11 mouse cellular contexts compared by ENCODE assay signal in the genomic region with DNA sequence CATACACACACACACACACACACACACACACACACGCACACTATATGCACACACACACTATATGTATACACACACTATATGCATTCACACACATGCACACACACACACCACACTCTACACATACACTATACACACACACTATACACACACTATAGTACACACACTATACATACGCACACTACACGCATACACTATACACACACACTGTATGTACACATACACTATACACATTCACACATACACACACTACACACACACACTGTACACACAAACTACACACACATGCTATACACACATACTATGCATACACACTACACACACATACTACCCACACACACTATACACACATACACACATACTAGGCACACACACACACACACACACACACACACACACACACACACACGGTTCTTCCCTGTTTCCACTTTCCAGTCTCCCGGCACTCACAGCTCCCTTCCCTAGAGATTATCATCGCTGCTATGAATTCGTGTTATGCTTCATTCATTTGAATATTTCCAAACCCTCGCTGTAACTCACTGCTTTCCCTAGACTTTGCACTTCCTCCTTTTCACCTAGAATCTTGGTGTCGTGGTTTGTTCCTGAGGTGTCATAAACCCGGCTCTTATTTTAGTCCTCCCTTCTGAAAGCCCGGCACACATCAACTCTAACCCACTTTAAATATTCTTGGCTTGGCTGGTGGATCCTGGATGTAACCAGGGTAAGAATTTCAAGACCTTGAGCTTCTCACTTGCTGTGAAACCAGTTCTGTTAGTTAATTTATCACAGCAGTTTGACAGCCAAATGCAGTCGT. TPM values are rescaled to one million over a fixed set of nuclear protein-coding genes. Genes with fewer than 3 reads are reported as not detected.
A peak's percentile ranks its signal among the peaks of the same experiment; 100 is the strongest.
DNase-seq lines count a peak whose midpoint lies in the region; ATAC-seq and TF ChIP-seq lines count a peak whose summit lies in the region.
"Had no signal": no experiment of that assay in that cellular context is flagged by ENCODE, and none has a peak within 500 bp of the region (broad histone marks: within the 10 kb centered on the region; RNA-seq: fewer than 3 reads in every experiment).

No protein-coding gene starts in this region.

- no peaks in the 10 kb centered on the region for H3K27me3 ChIP-seq in heart, embryonic 11.5 days (ENCODE audit: control insufficient read depth, insufficient read depth, low read length)
- H3K27me3 ChIP-seq in kidney, embryonic 16.5 days (ENCODE audit: insufficient read depth, low read length): no peaks in the 10 kb centered on the region
- H3K27me3 ChIP-seq in cerebellum, adult 2 months (ENCODE audit: control insufficient read depth, insufficient read depth, low read length): no peaks in the 10 kb centered on the region

- peaks cover 44% of the 10 kb centered on the region for H3K4me1 ChIP-seq in heart, embryonic 11.5 days (ENCODE audit: control insufficient read depth, insufficient read depth, low read length)
- H3K4me1 ChIP-seq in kidney, embryonic 16.5 days (ENCODE audit: insufficient read depth, low read length): peaks cover 62% of the 10 kb centered on the region
- no peaks in the 10 kb centered on the region; the same call in 1 of the 2 replicates for H3K4me1 ChIP-seq in cerebellum, adult 2 months (ENCODE audit: control insufficient read depth, insufficient read depth, low read length)

- 0 out of 2 replicates have a peak overlapping the region, but pooled peaks have one; percentile 6 for H3K27ac ChIP-seq in heart, embryonic 11.5 days (ENCODE audit: low read depth, low read length)
- peak overlapping the region; percentile 75 for H3K27ac ChIP-seq in kidney, embryonic 16.5 days (ENCODE audit: low read length)
- H3K27ac ChIP-seq in cerebellum, adult 2 months (ENCODE audit: insufficient read depth, low read length): no peak overlapping the region

- no peak for DNase-seq in heart, adult 11 months
- DNase-seq in urinary bladder, postnatal 14 days (ENCODE audit: low spot score): peak; percentile 30
- DNase-seq in urinary bladder, adult 2 months (ENCODE audit: low spot score): no peak
- DNase-seq in adrenal gland, adult 2 months: no peak
- no peak for DNase-seq in cerebellum, adult 2 months
- DNase-seq in lung, postnatal 10 days: no peak
- DNase-seq: lung, postnatal 4 days; thymus, adult 18-20 months had no signal

- no peaks in the 10 kb centered on the region for H3K36me3 ChIP-seq in heart, embryonic 11.5 days (ENCODE audit: control insufficient read depth, insufficient read depth, low read length)
- no peaks in the 10 kb centered on the region for H3K36me3 ChIP-seq in kidney, embryonic 16.5 days (ENCODE audit: insufficient read depth, low read length)
- H3K36me3 ChIP-seq: G1E had no signal

- no peak overlapping the region; the same call in 1 of the 2 replicates for H3K4me2 ChIP-seq in heart, embryonic 11.5 days
- peak overlapping the region; percentile 26 for H3K4me2 ChIP-seq in kidney, embryonic 16.5 days (replicated peaks; ENCODE audit: low read depth, low read length)

- 55% methylated on average over 12 of the region's 12 CpGs for WGBS in heart, embryonic 11.5 days (ENCODE audit: insufficient replicate concordance)
- WGBS in kidney, embryonic 16.5 days: 45% methylated on average over 12 of the region's 12 CpGs
- 73% methylated on average over 12 of the region's 12 CpGs for WGBS in cerebellum, adult 2 months

- TF ChIP-seq CTCF in cerebellum, adult 2 months (IDR thresholded peaks at IDR 0.05; ENCODE audit: borderline replicate concordance, insufficient read depth, low read depth, low read length): no peak

- H3K4me3 ChIP-seq in heart, embryonic 11.5 days (ENCODE audit: low read depth, low read length): no peak overlapping the region
- H3K4me3 ChIP-seq in kidney, embryonic 16.5 days (ENCODE audit: low read length): no peak overlapping the region
- no peak overlapping the region for H3K4me3 ChIP-seq in cerebellum, adult 2 months (replicated peaks; ENCODE audit: insufficient read depth, low read depth, low read length)

- no peaks in the 10 kb centered on the region for H3K9me3 ChIP-seq in heart, embryonic 11.5 days (replicated peaks; ENCODE audit: control insufficient read depth, low read length)
- H3K9me3 ChIP-seq in kidney, embryonic 16.5 days (ENCODE audit: low read length): no peaks in the 10 kb centered on the region
- H3K9me3 ChIP-seq: G1E had no signal

- no peak for TF ChIP-seq POLR2A in cerebellum, adult 2 months (IDR thresholded peaks at IDR 0.05; ENCODE audit: borderline replicate concordance, insufficient read depth, low read length)

- H3K9ac ChIP-seq in heart, embryonic 11.5 days (ENCODE audit: low read depth, low read length): no peak overlapping the region
- no peak overlapping the region for H3K9ac ChIP-seq in kidney, embryonic 16.5 days (replicated peaks; ENCODE audit: low read length)

- no peak for ATAC-seq in heart, embryonic 11.5 days (replicated peaks; ENCODE audit: insufficient number of reproducible peaks, low FRiP score, low TSS enrichment)
- ATAC-seq in kidney, embryonic 16.5 days (ENCODE audit: low FRiP score, low TSS enrichment): 0 out of 2 replicates have a peak, but pooled peaks have one; percentile 18

RNA-seq across cellular contexts. Expression of gene Syne2, which starts 15.4 kb away (rescaled TPM):
- 45.2 and 64.1 TPM in 2 replicates for polyA plus RNA-seq in heart, embryonic 11.5 days (2014; fragmentation: Nextera tagmentation; extraction: Ambion mirVana)
- polyA plus RNA-seq in urinary bladder, adult 2 months (2012; rRNA removed): 56.9 and 59.7 TPM in 2 replicates
- 58.7 and 61.9 TPM in 2 replicates for polyA plus RNA-seq in kidney, embryonic 16.5 days (2015; fragmentation: Nextera tagmentation; extraction: Ambion mirVana)
- 10 to 100 TPM; 44.3 to 45.1 TPM for total RNA-seq in adrenal gland, adult 2 months (2021)
- polyA plus RNA-seq in adrenal gland, adult 2 months (2012; rRNA removed): 19.1 and 19.5 TPM in 2 replicates
- 39.3 and 45.0 TPM in 2 replicates for polyA plus RNA-seq in cerebellum, adult 2 months (2012; rRNA removed)
- polyA plus RNA-seq: G1E had no signal
